Mouse (Mus musculus): ENCODE data around the gene Pakap. TPM values are rescaled to one million over a fixed set of nuclear protein-coding genes. Genes with fewer than 3 reads are reported as not detected.

The Pakap gene
- polyA plus RNA-seq, 1 experiment: 7.1 TPM

DNA sequence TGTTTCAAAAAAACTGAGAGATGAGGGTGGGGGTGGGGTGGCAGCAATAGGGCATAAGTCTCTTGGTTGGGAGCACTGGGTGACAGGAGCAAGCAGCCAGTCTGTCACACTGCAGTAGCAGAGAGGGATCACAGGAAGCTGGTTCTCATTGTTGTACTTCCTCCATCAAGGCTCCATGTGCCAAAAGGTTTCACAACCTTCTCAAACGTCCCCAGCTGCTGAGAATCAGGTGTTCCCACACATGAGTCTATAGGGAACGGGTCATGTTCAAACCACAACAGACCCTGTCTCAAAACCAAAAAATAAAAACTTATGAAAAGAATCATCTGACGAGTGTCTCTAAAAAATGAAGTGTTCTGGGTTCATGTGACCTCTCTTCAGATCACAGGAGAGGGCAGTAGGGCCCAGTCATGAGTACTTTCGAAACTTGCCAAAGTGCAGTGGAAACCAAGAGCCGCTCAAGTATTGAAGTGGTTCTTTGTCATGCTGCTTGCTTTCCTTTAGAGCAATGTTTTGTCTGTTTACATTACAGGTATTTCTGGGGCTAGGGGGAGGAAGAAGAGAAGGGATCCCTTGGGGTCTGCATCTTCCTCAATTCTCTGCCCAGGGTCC is 362.7 kb downstream of the Pakap start:
- H3K79me2 ChIP-seq (ENCODE audit: control insufficient read depth, insufficient read depth): no peaks in the 10 kb centered on the region
- H3K36me3 ChIP-seq (ENCODE audit: control insufficient read depth, insufficient read depth): no peaks in the 10 kb centered on the region
- no peak overlapping the region for H3ac ChIP-seq (ENCODE audit: control insufficient read depth, insufficient read length, low read depth)
- no peak overlapping the region for H3K4me3 ChIP-seq (ENCODE audit: insufficient read depth, poor library complexity, severe bottlenecking)
- H3K79me3 ChIP-seq (ENCODE audit: low read depth): no peaks in the 10 kb centered on the region
- TF ChIP-seq MYOG (IDR thresholded peaks at IDR 0.05; ENCODE audit: control insufficient read depth, extremely low read depth, insufficient read length) (no peak), CTCF (IDR thresholded peaks at IDR 0.05; ENCODE audit: control insufficient read depth, insufficient read depth, insufficient read length) (no peak), USF1 (IDR thresholded peaks at IDR 0.05; ENCODE audit: low read depth) (no peak), MYOD1 (IDR thresholded peaks at IDR 0.05; ENCODE audit: control insufficient read depth, insufficient read length, low read depth) (no peak), CEBPB (IDR thresholded peaks at IDR 0.05; ENCODE audit: low read depth) (no peak), MAX (IDR thresholded peaks at IDR 0.05) (no peak), FOSL1 (IDR thresholded peaks at IDR 0.05; ENCODE audit: insufficient read depth, low read length, poor library complexity, severe bottlenecking) (no peak)
- no peaks in the 10 kb centered on the region for H3K27me3 ChIP-seq (ENCODE audit: control insufficient read depth, insufficient read depth, insufficient read length)

DNA sequence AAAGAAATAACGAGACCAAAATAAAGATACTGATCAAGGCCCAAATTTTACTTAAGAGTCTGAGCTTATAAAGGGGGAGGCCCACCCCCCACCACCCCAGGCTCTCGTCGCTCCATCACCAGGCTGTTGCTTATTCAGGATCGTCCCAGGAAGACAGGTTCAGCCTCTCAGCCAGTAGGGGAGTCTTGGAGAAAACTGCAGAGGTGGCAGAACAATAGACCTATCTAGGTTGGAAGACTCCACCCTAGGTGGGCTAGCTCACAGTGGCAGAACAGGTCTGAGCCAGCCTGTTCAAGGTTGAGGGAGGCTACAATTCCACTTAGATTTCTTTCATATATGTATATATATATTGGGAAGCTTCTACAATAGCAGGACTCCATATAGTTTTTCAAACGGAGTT is 366.2 kb downstream of the Pakap start:
- Histone ChIP-seq H3K27me3 (ENCODE audit: control insufficient read depth, insufficient read depth, insufficient read length) (no peaks in the 10 kb centered on the region), H3K79me3 (ENCODE audit: low read depth) (no peaks in the 10 kb centered on the region), H3K36me3 (ENCODE audit: control insufficient read depth, insufficient read depth) (no peaks in the 10 kb centered on the region), H3ac (ENCODE audit: control insufficient read depth, insufficient read length, low read depth) (no peak overlapping the region), H3K79me2 (ENCODE audit: control insufficient read depth, insufficient read depth) (no peaks in the 10 kb centered on the region), H3K4me3 (ENCODE audit: insufficient read depth, poor library complexity, severe bottlenecking) (no peak overlapping the region)
- TF ChIP-seq CTCF (IDR thresholded peaks at IDR 0.05; ENCODE audit: control insufficient read depth, insufficient read depth, insufficient read length) (no peak), CEBPB (IDR thresholded peaks at IDR 0.05; ENCODE audit: low read depth) (no peak), MAX (IDR thresholded peaks at IDR 0.05) (no peak), MYOG (IDR thresholded peaks at IDR 0.05; ENCODE audit: control insufficient read depth, extremely low read depth, insufficient read length) (no peak)

DNA sequence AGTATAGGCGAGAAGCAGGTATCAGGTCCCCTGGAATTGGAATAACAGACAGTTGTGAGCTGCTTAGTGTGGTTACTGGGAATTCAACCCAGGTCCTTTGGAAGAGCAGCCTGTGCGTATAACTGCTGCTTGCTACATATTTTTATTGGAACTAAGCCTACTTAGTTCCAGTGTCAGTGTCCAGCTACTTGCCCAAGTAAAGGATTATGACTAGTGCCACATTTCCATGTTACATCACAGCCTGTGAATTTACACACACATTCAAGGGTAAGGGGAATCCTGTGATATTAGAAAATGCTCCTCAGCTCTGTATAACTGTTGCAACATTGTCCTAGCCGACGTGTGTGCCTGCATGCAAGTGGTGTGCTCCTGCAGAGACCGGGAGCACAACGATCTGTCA is 369.3 kb downstream of the Pakap start:
- TF ChIP-seq MAX (IDR thresholded peaks at IDR 0.05) (no peak), FOSL1 (IDR thresholded peaks at IDR 0.05; ENCODE audit: insufficient read depth, low read length, poor library complexity, severe bottlenecking) (no peak), CEBPB (IDR thresholded peaks at IDR 0.05; ENCODE audit: low read depth) (no peak), MYOG (IDR thresholded peaks at IDR 0.05; ENCODE audit: control insufficient read depth, extremely low read depth, insufficient read length) (no peak), CTCF (IDR thresholded peaks at IDR 0.05; ENCODE audit: control insufficient read depth, insufficient read depth, insufficient read length) (no peak), USF1 (IDR thresholded peaks at IDR 0.05; ENCODE audit: low read depth) (no peak), MYOD1 (IDR thresholded peaks at IDR 0.05; ENCODE audit: control insufficient read depth, insufficient read length, low read depth) (no peak)
- Histone ChIP-seq H3K79me3 (ENCODE audit: low read depth) (no peaks in the 10 kb centered on the region), H3K27me3 (ENCODE audit: control insufficient read depth, insufficient read depth, insufficient read length) (no peaks in the 10 kb centered on the region), H3ac (ENCODE audit: control insufficient read depth, insufficient read length, low read depth) (no peak overlapping the region), H3K79me2 (ENCODE audit: control insufficient read depth, insufficient read depth) (no peaks in the 10 kb centered on the region), H3K36me3 (ENCODE audit: control insufficient read depth, insufficient read depth) (peaks cover 3% of the 10 kb centered on the region), H3K4me3 (ENCODE audit: insufficient read depth, poor library complexity, severe bottlenecking) (no peak overlapping the region)

DNA sequence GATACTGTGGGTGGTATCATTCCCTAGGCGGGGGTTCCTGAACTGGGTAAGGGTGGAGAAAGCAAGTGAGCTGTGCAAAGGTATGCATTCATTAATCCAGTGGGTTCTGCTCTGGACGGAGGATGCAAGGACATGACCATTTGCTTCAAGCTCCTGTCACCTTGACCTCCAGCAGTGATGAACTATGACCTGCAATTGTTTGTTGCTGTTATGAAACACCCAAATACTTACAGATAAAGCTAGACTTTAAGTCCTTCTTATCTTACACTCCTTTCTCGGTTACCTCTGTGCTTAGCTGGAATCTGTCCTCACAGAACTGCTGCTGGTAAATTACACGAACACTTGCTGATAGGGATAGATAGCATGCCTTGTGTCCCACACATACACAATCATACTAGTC is 372.7 kb downstream of the Pakap start:
- Histone ChIP-seq H3K79me3 (ENCODE audit: low read depth) (no peaks in the 10 kb centered on the region), H3K36me3 (ENCODE audit: control insufficient read depth, insufficient read depth) (peaks cover 36% of the 10 kb centered on the region), H3K4me3 (ENCODE audit: insufficient read depth, poor library complexity, severe bottlenecking) (no peak overlapping the region), H3ac (ENCODE audit: control insufficient read depth, insufficient read length, low read depth) (no peak overlapping the region), H3K27me3 (ENCODE audit: control insufficient read depth, insufficient read depth, insufficient read length) (no peaks in the 10 kb centered on the region), H3K79me2 (ENCODE audit: control insufficient read depth, insufficient read depth) (peaks cover 3% of the 10 kb centered on the region)
- TF ChIP-seq MAX (IDR thresholded peaks at IDR 0.05) (no peak), CEBPB (IDR thresholded peaks at IDR 0.05; ENCODE audit: low read depth) (no peak), FOSL1 (IDR thresholded peaks at IDR 0.05; ENCODE audit: insufficient read depth, low read length, poor library complexity, severe bottlenecking) (no peak), MYOG (IDR thresholded peaks at IDR 0.05; ENCODE audit: control insufficient read depth, extremely low read depth, insufficient read length) (no peak), CTCF (IDR thresholded peaks at IDR 0.05; ENCODE audit: control insufficient read depth, insufficient read depth, insufficient read length) (no peak), USF1 (IDR thresholded peaks at IDR 0.05; ENCODE audit: low read depth) (no peak), MYOD1 (IDR thresholded peaks at IDR 0.05; ENCODE audit: control insufficient read depth, insufficient read length, low read depth) (no peak)

DNA sequence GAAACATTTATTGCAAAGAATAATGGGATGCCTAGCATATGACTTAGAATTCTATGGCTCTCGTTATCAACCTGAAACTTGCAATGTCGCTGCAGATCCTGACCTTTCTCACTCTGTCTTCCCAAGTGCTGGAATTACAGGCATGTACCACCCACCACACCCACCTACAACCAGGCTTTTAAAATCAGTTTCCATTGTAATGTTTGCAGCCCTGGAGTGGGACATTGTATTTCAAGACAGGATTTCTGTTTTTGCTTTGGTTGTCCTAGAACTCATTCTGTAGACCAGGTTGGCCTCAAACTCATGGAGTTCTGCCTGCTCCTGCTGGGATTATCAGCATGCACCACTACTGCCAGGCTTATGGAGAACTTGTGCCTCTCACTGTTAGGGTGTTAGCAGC is 374.9 kb downstream of the Pakap start:
- TF ChIP-seq USF1 (IDR thresholded peaks at IDR 0.05; ENCODE audit: low read depth) (no peak), MYOG (IDR thresholded peaks at IDR 0.05; ENCODE audit: control insufficient read depth, extremely low read depth, insufficient read length) (no peak), MAX (IDR thresholded peaks at IDR 0.05) (no peak), FOSL1 (IDR thresholded peaks at IDR 0.05; ENCODE audit: insufficient read depth, low read length, poor library complexity, severe bottlenecking) (no peak)
- H3K36me3 ChIP-seq (ENCODE audit: control insufficient read depth, insufficient read depth): peaks cover 57% of the 10 kb centered on the region

More for the DNA sequence above, 374.9 kb downstream of the Pakap start:
- H3K4me3 ChIP-seq (ENCODE audit: insufficient read depth, poor library complexity, severe bottlenecking): no peak overlapping the region
- H3K79me3 ChIP-seq (ENCODE audit: low read depth): peaks cover 2% of the 10 kb centered on the region
- no peak overlapping the region for H3ac ChIP-seq (ENCODE audit: control insufficient read depth, insufficient read length, low read depth)
- H3K79me2 ChIP-seq (ENCODE audit: control insufficient read depth, insufficient read depth): peaks cover 21% of the 10 kb centered on the region
- no peaks in the 10 kb centered on the region for H3K27me3 ChIP-seq (ENCODE audit: control insufficient read depth, insufficient read depth, insufficient read length)

Other genes starting within 250 kb of the Pakap start
- gene Palm2, start 133.9 kb upstream of the Pakap start, polyA plus RNA-seq (2012; fragmentation: generic; extraction: Trizol): 6.7 TPM
- 37.0 TPM for gene Akap2, start 149.5 kb downstream of the Pakap start, polyA plus RNA-seq (2012; fragmentation: generic; extraction: Trizol)